Mouse (Mus musculus): ENCODE results near the gene Vmn1r180. TPM values are rescaled to one million over a fixed set of nuclear protein-coding genes. Genes with fewer than 3 reads are reported as not detected.

Vmn1r180 gene
- not detected for polyA plus RNA-seq (2014; fragmentation: Illumina TruSeq; extraction: RNeasy Lipid Tissue Mini Kit (QIAGEN cat#74804); ENCODE audit: insufficient read depth, low read depth, low replicate concordance)

DNA sequence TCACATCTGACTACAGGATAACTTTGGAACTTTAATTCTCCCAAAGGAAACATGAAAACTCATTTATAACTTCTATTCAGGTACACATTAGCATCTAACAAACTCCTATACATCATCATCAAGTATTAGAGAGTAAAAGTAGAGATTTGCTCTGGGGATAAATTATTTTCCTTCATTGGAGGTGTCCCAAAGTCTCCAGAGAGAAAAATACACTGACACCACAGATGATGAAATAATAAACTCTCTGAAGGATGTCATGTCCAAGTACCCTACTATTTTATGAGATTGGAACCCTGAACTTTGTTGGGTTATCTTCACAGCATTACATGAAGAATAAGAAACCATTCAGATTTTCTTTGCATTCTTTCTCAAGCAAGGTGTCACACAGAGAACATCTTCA is at the start of gene Vmn1r180:
Vmn1r180 (plus strand) TSS at position 301 of the 400 bp plus-strand sequence.

DNA sequence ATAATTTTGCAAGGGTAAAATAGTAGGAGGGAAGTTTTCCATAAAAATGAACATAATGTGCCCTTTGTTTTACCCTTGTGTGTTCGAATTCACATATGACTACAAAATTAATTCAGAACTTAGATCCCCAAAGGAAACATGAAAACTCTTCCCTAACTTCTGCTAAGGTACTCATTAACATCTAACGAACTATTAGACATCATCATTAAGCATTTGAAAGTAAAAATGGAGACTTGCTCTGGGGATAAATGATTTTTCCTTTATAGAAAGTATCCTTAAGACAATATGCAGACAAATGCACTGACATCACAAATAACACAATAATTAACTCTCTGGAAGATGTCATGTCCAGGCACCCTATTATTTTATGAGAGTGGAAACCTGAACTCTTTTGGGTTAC is 23.8 kb upstream of the Vmn1r180 start, which contains the start of gene Vmn1r179:
Vmn1r179 (plus strand) TSS at position 301 of the 400 bp plus-strand sequence.

DNA sequence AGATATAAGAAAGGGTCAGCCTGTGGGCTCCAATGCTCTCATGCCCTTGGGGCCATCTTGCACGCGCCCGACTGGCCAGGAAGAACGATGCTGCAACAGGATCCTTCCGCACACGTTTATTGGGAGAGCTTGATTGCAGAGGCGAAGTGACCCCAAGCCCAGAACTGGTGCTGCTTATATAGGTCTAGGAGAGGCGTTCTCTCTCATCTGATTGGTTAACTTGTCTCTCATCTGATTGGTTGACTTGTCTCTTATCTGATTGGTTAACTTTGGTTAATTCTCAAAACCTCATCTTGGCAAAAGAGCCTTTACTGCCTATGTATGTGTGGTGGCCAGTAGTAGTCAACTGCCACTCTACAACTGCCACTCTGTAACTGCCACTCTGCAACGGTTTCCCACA is 23.9 kb downstream of the Vmn1r180 start, which contains the start of gene Vmn1r181:
Vmn1r181 (plus strand) TSS at position 301 of the 400 bp plus-strand sequence.

DNA sequence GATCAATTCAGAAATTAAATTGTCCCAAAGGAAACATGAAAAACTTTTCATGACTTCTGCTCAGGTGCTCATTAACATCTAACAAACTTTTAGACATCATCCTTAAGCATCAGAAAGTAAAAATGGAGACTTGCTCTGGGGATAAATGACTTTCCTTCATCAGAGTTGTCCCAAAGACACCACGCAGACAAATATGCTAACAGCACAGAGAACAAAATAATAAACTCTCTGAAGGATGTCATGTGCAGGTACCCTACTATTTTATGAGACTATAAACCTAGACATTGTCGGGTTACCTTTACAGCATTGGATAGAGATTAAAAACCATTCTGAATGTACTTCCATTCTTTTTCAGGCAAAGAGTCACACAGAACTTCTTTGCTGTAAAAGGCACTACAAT is 51.0 kb downstream of the Vmn1r180 start, which contains the start of gene V1rd19:
V1rd19 (plus strand) TSS at position 301 of the 400 bp plus-strand sequence.

Other genes with a start within 250 kb of the Vmn1r180 start
- gene Vmn1r173, start 249.9 kb upstream of the Vmn1r180 start, polyA plus RNA-seq (2014; fragmentation: Illumina TruSeq; extraction: RNeasy Lipid Tissue Mini Kit (QIAGEN cat#74804); ENCODE audit: insufficient read depth, low read depth, low replicate concordance): not detected
- not detected for gene Vmn1r174, start 198.4 kb upstream of the Vmn1r180 start, polyA plus RNA-seq (2014; fragmentation: Illumina TruSeq; extraction: RNeasy Lipid Tissue Mini Kit (QIAGEN cat#74804); ENCODE audit: insufficient read depth, low read depth, low replicate concordance)
- not detected for gene Vmn1r175, start 140.0 kb upstream of the Vmn1r180 start, polyA plus RNA-seq (2014; fragmentation: Illumina TruSeq; extraction: RNeasy Lipid Tissue Mini Kit (QIAGEN cat#74804); ENCODE audit: insufficient read depth, low read depth, low replicate concordance)
- gene Vmn1r176, start 113.3 kb upstream of the Vmn1r180 start, polyA plus RNA-seq (2014; fragmentation: Illumina TruSeq; extraction: RNeasy Lipid Tissue Mini Kit (QIAGEN cat#74804); ENCODE audit: insufficient read depth, low read depth, low replicate concordance): not detected
- not detected for gene Vmn1r177, start 84.2 kb upstream of the Vmn1r180 start, polyA plus RNA-seq (2014; fragmentation: Illumina TruSeq; extraction: RNeasy Lipid Tissue Mini Kit (QIAGEN cat#74804); ENCODE audit: insufficient read depth, low read depth, low replicate concordance)
- not detected for gene Vmn1r178, start 58.6 kb upstream of the Vmn1r180 start, polyA plus RNA-seq (2014; fragmentation: Illumina TruSeq; extraction: RNeasy Lipid Tissue Mini Kit (QIAGEN cat#74804); ENCODE audit: insufficient read depth, low read depth, low replicate concordance)
- gene Vmn1r179, start 23.7 kb upstream of the Vmn1r180 start, polyA plus RNA-seq (2014; fragmentation: Illumina TruSeq; extraction: RNeasy Lipid Tissue Mini Kit (QIAGEN cat#74804); ENCODE audit: insufficient read depth, low read depth, low replicate concordance): not detected
- gene Vmn1r181, start 24.0 kb downstream of the Vmn1r180 start, polyA plus RNA-seq (2014; fragmentation: Illumina TruSeq; extraction: RNeasy Lipid Tissue Mini Kit (QIAGEN cat#74804); ENCODE audit: insufficient read depth, low read depth, low replicate concordance): not detected
- not detected for gene V1rd19, start 51.1 kb downstream of the Vmn1r180 start, polyA plus RNA-seq (2014; fragmentation: Illumina TruSeq; extraction: RNeasy Lipid Tissue Mini Kit (QIAGEN cat#74804); ENCODE audit: insufficient read depth, low read depth, low replicate concordance)
- gene Vmn1r183, start 102.6 kb downstream of the Vmn1r180 start, polyA plus RNA-seq (2014; fragmentation: Illumina TruSeq; extraction: RNeasy Lipid Tissue Mini Kit (QIAGEN cat#74804); ENCODE audit: insufficient read depth, low read depth, low replicate concordance): not detected
- 12.8 TPM for gene Zfp180, start 131.3 kb downstream of the Vmn1r180 start, polyA plus RNA-seq (2014; fragmentation: Illumina TruSeq; extraction: RNeasy Lipid Tissue Mini Kit (QIAGEN cat#74804); ENCODE audit: insufficient read depth, low read depth, low replicate concordance)
- gene Zfp112, start 161.7 kb downstream of the Vmn1r180 start, polyA plus RNA-seq (2014; fragmentation: Illumina TruSeq; extraction: RNeasy Lipid Tissue Mini Kit (QIAGEN cat#74804); ENCODE audit: insufficient read depth, low read depth, low replicate concordance): 0.94 TPM
- gene Zfp235, start 183.5 kb downstream of the Vmn1r180 start, polyA plus RNA-seq (2014; fragmentation: Illumina TruSeq; extraction: RNeasy Lipid Tissue Mini Kit (QIAGEN cat#74804); ENCODE audit: insufficient read depth, low read depth, low replicate concordance): 4.7 TPM
- 0.18 TPM for gene Zfp114, start 224.4 kb downstream of the Vmn1r180 start, polyA plus RNA-seq (2014; fragmentation: Illumina TruSeq; extraction: RNeasy Lipid Tissue Mini Kit (QIAGEN cat#74804); ENCODE audit: insufficient read depth, low read depth, low replicate concordance)